Mouse (Mus musculus) heart, embryonic 12.5 days (tissue): ENCODE results near the gene Supt4a. TPM values are rescaled to one million over a fixed set of nuclear protein-coding genes. Genes with fewer than 3 reads are reported as not detected.

Source experiments
- ATAC-seq: fragments of 200-750 bp; cut with Nextera tagmentation; 2 replicates; pipeline ENCODE4 v1.8.0; 2017; ENCODE audit warnings: moderate TSS enrichment, moderate library complexity; ENCODE audit not compliant: insufficient number of reproducible peaks, low FRiP score
- H3K27ac ChIP-seq: fragments of 300-500 bp; sonication (generic); 2 replicates; pipeline ENCODE4 v1.5.1; 2016; ENCODE audit warnings: mild to moderate bottlenecking, moderate library complexity; ENCODE audit not compliant: poor library complexity, severe bottlenecking
- H3K27me3 ChIP-seq: fragments of 300-500 bp; sonication (generic); replicated peaks from 2 replicates; pipeline ENCODE4 v1.6.1; 2016; ENCODE audit warnings: mild to moderate bottlenecking, moderate library complexity
- H3K36me3 ChIP-seq: fragments of 300-500 bp; sonication (generic); 2 replicates; pipeline ENCODE4 v1.6.1; 2016; ENCODE audit warnings: mild to moderate bottlenecking, moderate library complexity
- H3K4me1 ChIP-seq: fragments of 300-500 bp; sonication (generic); replicated peaks from 2 replicates; pipeline ENCODE4 v1.6.1; 2016; ENCODE audit warnings: mild to moderate bottlenecking
- H3K4me2 ChIP-seq: fragments of 300-500 bp; sonication (generic); 2 replicates; pipeline ENCODE4 v1.6.1; 2016; ENCODE audit warnings: mild to moderate bottlenecking, moderate library complexity
- H3K4me3 ChIP-seq: fragments of 300-500 bp; sonication (generic); 2 replicates; pipeline ENCODE4 v1.5.1; 2016; ENCODE audit warnings: mild to moderate bottlenecking
- H3K9ac ChIP-seq: fragments of 300-500 bp; sonication (generic); 2 replicates; pipeline ENCODE4 v1.6.1; 2016; ENCODE audit warnings: mild to moderate bottlenecking, moderate library complexity
- H3K9me3 ChIP-seq: fragments of 300-500 bp; sonication (generic); replicated peaks from 2 replicates; pipeline ENCODE4 v1.6.1; 2016; ENCODE audit warnings: mild to moderate bottlenecking, moderate library complexity
- WGBS: fragments of 180-500 bp; shearing (Covaris S2); methylation state at CpG from one replicate; pipeline ENCODE4 v1.1.7; 2016; 5-methylcytosine and 5-hydroxymethylcytosine counted together
- polyA plus RNA-seq: library from polyadenylated mRNA; unstranded; fragments of >200 nt; fragmentation: Nextera tagmentation; extraction: Ambion mirVana; gene quantifications from 2 replicates; pipeline ENCODE4 v1.2.1, GENCODE M21; 2016

Gene Supt4a
- polyA plus RNA-seq, 1 experiment from 2014 or later, result 101 TPM

- Histone ChIP-seq H3K27ac (no peak overlapping the region), H3K36me3 (peaks cover 48% of the 10 kb centered on the region), H3K27me3 (peaks cover 9% of the 10 kb centered on the region), H3K4me2 (no peak overlapping the region), H3K9me3 (no peaks in the 10 kb centered on the region), H3K4me1 (no peaks in the 10 kb centered on the region), H3K4me3 (no peak overlapping the region), H3K9ac (no peak overlapping the region)
- WGBS, result 73% methylated on average over 4 of the region's 4 CpGs
- no peak for ATAC-seq
Measured at GRCm38 (mm10) chr11:87744964-87745363, 7.6 kb downstream of the Supt4a start.

GRCm38 (mm10) chr11:87745632-87746555 lies 8.5 kb downstream of the Supt4a start:
- Histone ChIP-seq H3K9ac (no peak overlapping the region), H3K9me3 (no peaks in the 10 kb centered on the region), H3K4me2 (no peak overlapping the region), H3K36me3 (peaks cover 40% of the 10 kb centered on the region), H3K27ac (no peak overlapping the region), H3K4me3 (no peak overlapping the region), H3K4me1 (no peaks in the 10 kb centered on the region), H3K27me3 (peaks cover 9% of the 10 kb centered on the region)
- ATAC-seq, result no peak
- WGBS, result 77% methylated on average over 9 of the region's 9 CpGs

- 82% methylated on average over 5 of the region's 5 CpGs for WGBS
- Histone ChIP-seq H3K4me3 (no peak overlapping the region), H3K4me1 (no peaks in the 10 kb centered on the region), H3K9me3 (no peaks in the 10 kb centered on the region), H3K9ac (no peak overlapping the region), H3K36me3 (peaks cover 32% of the 10 kb centered on the region), H3K4me2 (no peak overlapping the region), H3K27ac (no peak overlapping the region), H3K27me3 (peaks cover 9% of the 10 kb centered on the region)
- ATAC-seq, result no peak
Measured at GRCm38 (mm10) chr11:87747312-87747711, 10.0 kb downstream of the Supt4a start.

- H3K9me3 ChIP-seq, result no peaks in the 10 kb centered on the region
- no peaks in the 10 kb centered on the region for H3K4me1 ChIP-seq
- no peak overlapping the region for H3K4me2 ChIP-seq
- H3K4me3 ChIP-seq, result no peak overlapping the region
- 87% methylated on average over 7 of the region's 7 CpGs for WGBS
- H3K27ac ChIP-seq, result no peak overlapping the region
- H3K36me3 ChIP-seq, result peaks cover 28% of the 10 kb centered on the region
- H3K9ac ChIP-seq, result no peak overlapping the region
- H3K27me3 ChIP-seq, result peaks cover 9% of the 10 kb centered on the region
- no peak for ATAC-seq
Measured at GRCm38 (mm10) chr11:87747716-87748115, 10.4 kb downstream of the Supt4a start.

- Histone ChIP-seq H3K36me3 (peaks cover 21% of the 10 kb centered on the region), H3K4me3 (no peak overlapping the region), H3K27ac (peak overlapping the region; percentile 36; the same call in 1 of the 2 replicates), H3K4me2 (peak overlapping the region; percentile 35), H3K9me3 (no peaks in the 10 kb centered on the region), H3K9ac (no peak overlapping the region), H3K4me1 (no peaks in the 10 kb centered on the region), H3K27me3 (peaks cover 9% of the 10 kb centered on the region)
- ATAC-seq, result peak; percentile 72; the same call in 1 of the 2 replicates
- WGBS, result 28% methylated on average over 19 of the region's 19 CpGs
Measured at GRCm38 (mm10) chr11:87748132-87749119, 11.1 kb downstream of the Supt4a start.

GRCm38 (mm10) chr11:87749192-87750042 lies 12.1 kb downstream of the Supt4a start:
- Histone ChIP-seq H3K4me2 (peak overlapping the region; percentile 35), H3K36me3 (peaks cover 12% of the 10 kb centered on the region), H3K27me3 (peaks cover 9% of the 10 kb centered on the region), H3K4me1 (peaks cover 6% of the 10 kb centered on the region; the same call in 1 of the 2 replicates), H3K9ac (no peak overlapping the region), H3K27ac (peak overlapping the region; percentile 36; the same call in 1 of the 2 replicates), H3K4me3 (no peak overlapping the region), H3K9me3 (no peaks in the 10 kb centered on the region)
- peak; percentile 81 for ATAC-seq
- 36% methylated on average over 18 of the region's 18 CpGs for WGBS

- no peaks in the 10 kb centered on the region for H3K9me3 ChIP-seq
- H3K27me3 ChIP-seq, result peaks cover 9% of the 10 kb centered on the region
- peaks cover 5% of the 10 kb centered on the region; the same call in 1 of the 2 replicates for H3K36me3 ChIP-seq
- WGBS, result 50% methylated on average over 11 of the region's 11 CpGs
- H3K4me1 ChIP-seq, result peaks cover 10% of the 10 kb centered on the region; the same call in 1 of the 2 replicates
- no peak overlapping the region for H3K9ac ChIP-seq
- ATAC-seq, result peak; percentile 73
- no peak overlapping the region for H3K4me3 ChIP-seq
- no peak overlapping the region for H3K4me2 ChIP-seq
- 0 out of 2 replicates have a peak overlapping the region, but pooled peaks have one; percentile 28 for H3K27ac ChIP-seq
Measured at GRCm38 (mm10) chr11:87750043-87750421, 12.7 kb downstream of the Supt4a start.

- Histone ChIP-seq H3K27ac (0 out of 2 replicates have a peak overlapping the region, but pooled peaks have one; percentile 17), H3K27me3 (peaks cover 9% of the 10 kb centered on the region), H3K9me3 (no peaks in the 10 kb centered on the region), H3K4me1 (peaks cover 10% of the 10 kb centered on the region; the same call in 1 of the 2 replicates), H3K4me2 (no peak overlapping the region), H3K36me3 (peaks cover under 1% of the 10 kb centered on the region; the same call in 1 of the 2 replicates), H3K9ac (no peak overlapping the region), H3K4me3 (no peak overlapping the region)
- no peak for ATAC-seq
- 51% methylated on average over 3 of the region's 3 CpGs for WGBS
Measured at GRCm38 (mm10) chr11:87750521-87750920, 13.2 kb downstream of the Supt4a start.

- Histone ChIP-seq H3K36me3 (no peaks in the 10 kb centered on the region), H3K4me1 (peaks cover 10% of the 10 kb centered on the region; the same call in 1 of the 2 replicates), H3K9me3 (no peaks in the 10 kb centered on the region), H3K4me3 (no peak overlapping the region), H3K27ac (0 out of 2 replicates have a peak overlapping the region, but pooled peaks have one; percentile 17), H3K27me3 (peaks cover 9% of the 10 kb centered on the region), H3K4me2 (no peak overlapping the region), H3K9ac (no peak overlapping the region)
- WGBS, result 69% methylated on average over 8 of the region's 8 CpGs
- ATAC-seq, result no peak
Measured at GRCm38 (mm10) chr11:87751031-87751430, 13.7 kb downstream of the Supt4a start.

GRCm38 (mm10) chr11:87751491-87751966 lies 14.2 kb downstream of the Supt4a start:
- H3K9ac ChIP-seq, result no peak overlapping the region
- no peaks in the 10 kb centered on the region for H3K9me3 ChIP-seq
- H3K36me3 ChIP-seq, result no peaks in the 10 kb centered on the region
- H3K27ac ChIP-seq, result no peak overlapping the region
- H3K4me3 ChIP-seq, result no peak overlapping the region
- H3K4me1 ChIP-seq, result peaks cover 10% of the 10 kb centered on the region; the same call in 1 of the 2 replicates
- WGBS, result 54% methylated on average over 4 of the region's 4 CpGs
- no peak for ATAC-seq
- H3K27me3 ChIP-seq, result peaks cover 9% of the 10 kb centered on the region
- no peak overlapping the region for H3K4me2 ChIP-seq
